Mouse (Mus musculus) small intestine, adult 2 months (tissue): ENCODE measurements at regions not wholly inside any gene's neighbourhood (a gene's known extent, or its start where the extent isn't known, plus 50 kb on each side); places are given as distances from the start of the nearest gene placed in this dataset.

ENCODE experiments used
- H3K27ac ChIP-seq: fragments of 200-500 bp; 2 replicates; pipeline ENCODE4 v1.5.1; 2012; ENCODE audit warnings: low read depth, low read length, control low read depth, inconsistent platforms; ENCODE audit not compliant: insufficient read depth
- H3K27me3 ChIP-seq: fragments of 200-500 bp; 2 replicates; pipeline ENCODE4 v1.6.1; 2012; ENCODE audit warnings: mild to moderate bottlenecking, moderate library complexity, low read length, inconsistent platforms; ENCODE audit not compliant: control insufficient read depth, insufficient read depth
- H3K36me3 ChIP-seq: fragments of 200-500 bp; 2 replicates; pipeline ENCODE4 v1.6.1; 2012; ENCODE audit warnings: mild to moderate bottlenecking, low read length, control low read depth, inconsistent platforms; ENCODE audit not compliant: control insufficient read depth, insufficient read depth
- H3K4me1 ChIP-seq: fragments of 200-500 bp; 2 replicates; pipeline ENCODE4 v1.6.1; 2012; ENCODE audit warnings: low read length, inconsistent platforms, mixed read lengths; ENCODE audit not compliant: control insufficient read depth, insufficient read depth, insufficient read length
- H3K4me3 ChIP-seq: fragments of 200-500 bp; 2 replicates; pipeline ENCODE4 v1.5.1; 2012; ENCODE audit warnings: low read depth, mild to moderate bottlenecking, control low read depth, inconsistent platforms, low read length, moderate library complexity
- CTCF ChIP-seq: fragments of 200-500 bp; IDR thresholded peaks from 2 replicates; pipeline ENCODE4 v1.5.1; 2012; ENCODE audit warnings: low read depth, mild to moderate bottlenecking, control low read depth, inconsistent platforms, low read length, moderate library complexity, mixed read lengths; ENCODE audit not compliant: insufficient replicate concordance, insufficient read length; ENCODE audit errors: extremely low read depth
- POLR2A ChIP-seq: fragments of 200-500 bp; IDR thresholded peaks from 2 replicates; pipeline ENCODE4 v1.6.1; 2012; ENCODE audit warnings: low read depth, mild to moderate bottlenecking, control low read depth, inconsistent platforms, low read length, moderate library complexity
- WGBS: fragments of 180-500 bp; shearing (Covaris S2); methylation state at CpG from one replicate; pipeline ENCODE4 v1.1.7; 2018; 5-methylcytosine and 5-hydroxymethylcytosine counted together

GRCm38 (mm10) chr15:31148251-31149145, 75.6 kb upstream of the Dap start:
- no peaks in the 10 kb centered on the region for H3K36me3 ChIP-seq
- WGBS: 78% methylated on average over 10 of the region's 10 CpGs
- no peaks in the 10 kb centered on the region for H3K4me1 ChIP-seq
- H3K4me3 ChIP-seq: no peak overlapping the region
- no peaks in the 10 kb centered on the region for H3K27me3 ChIP-seq
- no peak for TF ChIP-seq CTCF
- TF ChIP-seq POLR2A: no peak
- H3K27ac ChIP-seq: no peak overlapping the region

- no peaks in the 10 kb centered on the region for H3K36me3 ChIP-seq
- TF ChIP-seq CTCF (no peak), POLR2A (no peak)
- no peaks in the 10 kb centered on the region for H3K27me3 ChIP-seq
- WGBS: 66% methylated on average over 2 of the region's 2 CpGs
- H3K4me3 ChIP-seq: no peak overlapping the region
- no peaks in the 10 kb centered on the region for H3K4me1 ChIP-seq
- H3K27ac ChIP-seq: no peak overlapping the region
Observed at GRCm38 (mm10) chr15:31149855-31150254, 74.3 kb upstream of the Dap start.

- H3K4me3 ChIP-seq: no peak overlapping the region
- no peaks in the 10 kb centered on the region for H3K36me3 ChIP-seq
- H3K27ac ChIP-seq: no peak overlapping the region
- no peaks in the 10 kb centered on the region for H3K27me3 ChIP-seq
- 48% methylated on average over 21 of the region's 21 CpGs for WGBS
- TF ChIP-seq POLR2A (no peak), CTCF (peak; percentile 33; the same call in 1 of the 2 replicates)
- no peaks in the 10 kb centered on the region for H3K4me1 ChIP-seq
Observed at GRCm38 (mm10) chr15:31150546-31151471, 73.3 kb upstream of the Dap start.

- Histone ChIP-seq H3K27me3 (no peaks in the 10 kb centered on the region), H3K4me3 (no peak overlapping the region), H3K27ac (no peak overlapping the region), H3K36me3 (no peaks in the 10 kb centered on the region), H3K4me1 (no peaks in the 10 kb centered on the region)
- WGBS: 56% methylated on average over 9 of the region's 9 CpGs
- TF ChIP-seq POLR2A: no peak
- no peak for TF ChIP-seq CTCF
Observed at GRCm38 (mm10) chr15:31155141-31155540, 69.0 kb upstream of the Dap start.

- Histone ChIP-seq H3K4me1 (no peaks in the 10 kb centered on the region), H3K4me3 (no peak overlapping the region), H3K36me3 (no peaks in the 10 kb centered on the region), H3K27ac (no peak overlapping the region), H3K27me3 (no peaks in the 10 kb centered on the region)
- WGBS: 61% methylated on average over 9 of the region's 9 CpGs
- TF ChIP-seq POLR2A (no peak), CTCF (no peak)
Observed at GRCm38 (mm10) chr15:31166543-31167105, 57.5 kb upstream of the Dap start.

- H3K4me1 ChIP-seq: no peaks in the 10 kb centered on the region
- H3K36me3 ChIP-seq: no peaks in the 10 kb centered on the region
- H3K4me3 ChIP-seq: no peak overlapping the region
- WGBS: 78% methylated on average over 5 of the region's 5 CpGs
- H3K27ac ChIP-seq: no peak overlapping the region
- no peak for TF ChIP-seq CTCF
- no peaks in the 10 kb centered on the region for H3K27me3 ChIP-seq
Observed at GRCm38 (mm10) chr15:31167506-31167905, 56.6 kb upstream of the Dap start.
